Mouse (Mus musculus): Measurements from ENCODE around the gene Trmt61a. TPM values are rescaled to one million over a fixed set of nuclear protein-coding genes. Genes with fewer than 3 reads are reported as not detected.
A peak's percentile ranks its signal among the peaks of the same experiment; 100 is the strongest.

Gene Trmt61a
- polyA plus RNA-seq, 1 experiment, result 24.9 TPM

DNA sequence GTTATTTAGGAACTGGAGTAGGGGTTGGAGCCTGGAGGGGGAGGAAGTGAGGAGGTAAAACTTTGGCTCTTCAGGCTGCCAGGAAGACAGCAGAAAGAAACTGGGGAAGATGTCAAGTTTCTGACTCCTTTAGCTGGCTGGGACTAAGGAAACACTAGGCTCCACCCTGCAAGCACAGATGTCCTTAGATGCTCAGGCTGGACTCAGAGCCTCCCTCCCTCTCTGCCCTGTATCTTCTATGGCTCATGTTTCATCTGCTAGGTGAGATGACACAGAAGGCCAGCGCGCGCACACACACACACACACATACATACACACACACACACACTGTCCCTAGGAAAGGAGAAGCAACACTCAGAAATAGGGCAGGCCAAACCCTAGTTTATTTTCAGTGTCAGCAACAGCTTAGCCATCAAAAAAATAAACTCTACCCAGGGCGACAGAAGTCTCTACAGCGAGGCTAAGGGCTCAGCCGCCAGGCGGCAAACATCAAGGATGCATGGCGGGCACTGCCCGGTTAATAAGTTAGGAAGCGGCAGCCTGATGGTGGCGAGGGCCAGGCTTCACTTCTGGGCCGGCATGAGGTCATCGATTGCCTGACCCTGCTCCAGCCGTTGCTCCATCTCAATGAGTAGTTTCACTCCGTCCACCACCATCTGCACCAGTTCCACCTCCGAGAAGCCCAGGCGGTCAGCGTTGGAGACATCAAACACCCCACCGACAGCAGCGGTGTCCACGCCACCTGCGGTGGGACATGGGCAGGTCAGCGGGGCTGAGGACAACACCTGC lies 8.7 kb upstream of the Trmt61a start:
- Histone ChIP-seq H3K36me3 (ENCODE audit: control insufficient read depth, insufficient read depth, low read length) (peaks cover 7% of the 10 kb centered on the region; the same call in 1 of the 2 replicates), H3K4me1 (ENCODE audit: control insufficient read depth, insufficient read depth, insufficient read length, low read length) (peaks cover 23% of the 10 kb centered on the region), H3K27ac (ENCODE audit: insufficient read depth, low read depth, low read length) (peak overlapping the region; percentile 48; the same call in 1 of the 2 replicates), H3K27me3 (ENCODE audit: control insufficient read depth, insufficient read depth, low read length) (no peaks in the 10 kb centered on the region), H3K4me3 (ENCODE audit: low read depth, low read length) (peak overlapping the region; percentile 81)
- TF ChIP-seq CTCF (IDR thresholded peaks at IDR 0.05; ENCODE audit: extremely low read depth, insufficient read length, insufficient replicate concordance, low read depth, low read length) (no peak), POLR2A (IDR thresholded peaks at IDR 0.05; ENCODE audit: low read depth, low read length) (no peak)
- WGBS, result 75% methylated on average over 23 of the region's 23 CpGs

DNA sequence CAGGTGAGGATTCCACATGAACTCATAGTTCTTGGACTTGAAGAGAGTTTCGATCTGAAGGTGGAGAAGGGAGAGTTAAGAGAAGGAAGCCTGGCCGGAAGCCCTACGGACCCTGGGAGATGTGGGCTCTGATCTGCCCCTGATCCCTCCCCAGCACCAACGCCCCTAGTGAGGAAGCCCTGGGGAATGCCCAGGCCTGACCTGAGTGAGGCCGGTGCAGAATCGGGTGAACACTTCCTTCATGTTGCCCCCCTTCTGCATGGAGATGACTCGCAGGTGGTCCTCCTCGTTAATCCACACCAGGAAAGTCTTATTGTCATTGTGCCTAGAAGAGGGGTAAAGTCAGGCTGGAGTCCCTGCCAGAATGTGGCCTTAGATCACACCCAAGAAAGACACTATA lies 7.9 kb upstream of the Trmt61a start:
- H3K4me1 ChIP-seq (ENCODE audit: control insufficient read depth, insufficient read depth, insufficient read length, low read length), result peaks cover 23% of the 10 kb centered on the region
- 0 out of 2 replicates have a peak overlapping the region, but pooled peaks have one; percentile 22 for H3K27ac ChIP-seq (ENCODE audit: insufficient read depth, low read depth, low read length)
- WGBS, result 80% methylated on average over 8 of the region's 8 CpGs
- no peaks in the 10 kb centered on the region for H3K27me3 ChIP-seq (ENCODE audit: control insufficient read depth, insufficient read depth, low read length)
- H3K4me3 ChIP-seq (ENCODE audit: low read depth, low read length), result peak overlapping the region; percentile 81
- H3K36me3 ChIP-seq (ENCODE audit: control insufficient read depth, insufficient read depth, low read length), result peaks cover 7% of the 10 kb centered on the region; the same call in 1 of the 2 replicates
- TF ChIP-seq CTCF (IDR thresholded peaks at IDR 0.05; ENCODE audit: extremely low read depth, insufficient read length, insufficient replicate concordance, low read depth, low read length), result no peak
- no peak for TF ChIP-seq POLR2A (IDR thresholded peaks at IDR 0.05; ENCODE audit: low read depth, low read length)

DNA sequence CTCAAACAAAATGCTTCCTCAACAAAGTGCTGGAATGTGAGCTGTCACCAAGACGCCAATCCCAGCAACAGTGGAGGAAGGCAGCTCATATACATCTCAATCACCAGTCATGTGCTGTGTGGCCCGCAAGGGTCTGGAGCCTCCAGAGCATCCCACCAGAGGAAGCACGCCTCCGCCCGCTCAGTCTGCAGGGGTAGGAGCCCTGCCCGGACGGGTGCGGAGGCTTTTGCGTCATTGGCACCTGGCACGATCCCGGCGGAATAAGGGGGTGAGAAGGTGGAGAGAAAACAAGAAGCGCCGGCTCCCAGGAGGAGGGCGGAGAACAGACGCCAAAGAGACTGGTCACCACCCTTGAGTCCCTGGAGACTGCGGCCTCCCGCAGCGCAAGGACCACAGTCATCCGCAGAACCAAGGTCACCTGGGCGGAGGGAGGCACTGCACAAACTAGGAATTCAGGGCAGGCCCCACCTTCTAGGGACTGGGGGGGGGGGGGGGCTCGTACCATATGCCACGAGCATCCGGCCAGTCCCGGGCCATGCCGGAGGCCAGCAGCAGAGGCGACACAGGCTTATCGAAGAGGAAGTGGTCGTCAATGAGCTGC lies 7.4 kb upstream of the Trmt61a start:
- no peaks in the 10 kb centered on the region for H3K27me3 ChIP-seq (ENCODE audit: control insufficient read depth, insufficient read depth, low read length)
- peaks cover 7% of the 10 kb centered on the region; the same call in 1 of the 2 replicates for H3K36me3 ChIP-seq (ENCODE audit: control insufficient read depth, insufficient read depth, low read length)
- H3K4me3 ChIP-seq (ENCODE audit: low read depth, low read length), result peak overlapping the region; percentile 81
- H3K27ac ChIP-seq (ENCODE audit: insufficient read depth, low read depth, low read length), result no peak overlapping the region
- TF ChIP-seq CTCF (IDR thresholded peaks at IDR 0.05; ENCODE audit: extremely low read depth, insufficient read length, insufficient replicate concordance, low read depth, low read length) (no peak), POLR2A (IDR thresholded peaks at IDR 0.05; ENCODE audit: low read depth, low read length) (no peak)
- H3K4me1 ChIP-seq (ENCODE audit: control insufficient read depth, insufficient read depth, insufficient read length, low read length), result peaks cover 26% of the 10 kb centered on the region
- WGBS, result 39% methylated on average over 29 of the region's 29 CpGs

- Histone ChIP-seq H3K4me1 (ENCODE audit: control insufficient read depth, insufficient read depth, insufficient read length, low read length) (peaks cover 29% of the 10 kb centered on the region), H3K27ac (ENCODE audit: insufficient read depth, low read depth, low read length) (peak overlapping the region; percentile 21; the same call in 1 of the 2 replicates), H3K27me3 (ENCODE audit: control insufficient read depth, insufficient read depth, low read length) (no peaks in the 10 kb centered on the region), H3K4me3 (ENCODE audit: low read depth, low read length) (peak overlapping the region; percentile 81), H3K36me3 (ENCODE audit: control insufficient read depth, insufficient read depth, low read length) (peaks cover 7% of the 10 kb centered on the region; the same call in 1 of the 2 replicates)
- TF ChIP-seq POLR2A (IDR thresholded peaks at IDR 0.05; ENCODE audit: low read depth, low read length) (no peak), CTCF (IDR thresholded peaks at IDR 0.05; ENCODE audit: extremely low read depth, insufficient read length, insufficient replicate concordance, low read depth, low read length) (no peak)
- WGBS, result 8% methylated on average over 35 of the region's 35 CpGs
These were observed 6.9 kb upstream of the Trmt61a start for GRCm38 (mm10) chr12:111670976-111671375.

- TF ChIP-seq CTCF (IDR thresholded peaks at IDR 0.05; ENCODE audit: extremely low read depth, insufficient read length, insufficient replicate concordance, low read depth, low read length) (no peak), POLR2A (IDR thresholded peaks at IDR 0.05; ENCODE audit: low read depth, low read length) (no peak)
- WGBS, result under 1% methylated on average over 34 of the region's 34 CpGs
- H3K4me1 ChIP-seq (ENCODE audit: control insufficient read depth, insufficient read depth, insufficient read length, low read length), result peaks cover 33% of the 10 kb centered on the region
- H3K36me3 ChIP-seq (ENCODE audit: control insufficient read depth, insufficient read depth, low read length), result peaks cover 7% of the 10 kb centered on the region; the same call in 1 of the 2 replicates
- H3K27ac ChIP-seq (ENCODE audit: insufficient read depth, low read depth, low read length), result peak overlapping the region; percentile 21
- H3K4me3 ChIP-seq (ENCODE audit: low read depth, low read length), result peak overlapping the region; percentile 81
- no peaks in the 10 kb centered on the region for H3K27me3 ChIP-seq (ENCODE audit: control insufficient read depth, insufficient read depth, low read length)
These were observed 6.4 kb upstream of the Trmt61a start for GRCm38 (mm10) chr12:111671431-111671902.

GRCm38 (mm10) chr12:111672176-111672575 lies 5.7 kb upstream of the Trmt61a start, which contains the start of gene Ckb:
Gene Ckb (minus strand): TSS chr12:111672338.
- peak within 1 kb of the TSS; percentile 28 for H3K27ac ChIP-seq (ENCODE audit: insufficient read depth, low read depth, low read length)
- peaks cover 7% of the 10 kb centered on the region; the same call in 1 of the 2 replicates for H3K36me3 ChIP-seq (ENCODE audit: control insufficient read depth, insufficient read depth, low read length)
- peak within 1 kb of the TSS; percentile 81 for H3K4me3 ChIP-seq (ENCODE audit: low read depth, low read length)
- under 1% methylated on average over 31 of the region's 31 CpGs for WGBS
- no peak for TF ChIP-seq CTCF (IDR thresholded peaks at IDR 0.05; ENCODE audit: extremely low read depth, insufficient read length, insufficient replicate concordance, low read depth, low read length)
- TF ChIP-seq POLR2A (IDR thresholded peaks at IDR 0.05; ENCODE audit: low read depth, low read length), result peak; percentile 93
- H3K4me1 ChIP-seq (ENCODE audit: control insufficient read depth, insufficient read depth, insufficient read length, low read length), result peaks cover 39% of the 10 kb centered on the region
- H3K27me3 ChIP-seq (ENCODE audit: control insufficient read depth, insufficient read depth, low read length), result no peaks in the 10 kb centered on the region

DNA sequence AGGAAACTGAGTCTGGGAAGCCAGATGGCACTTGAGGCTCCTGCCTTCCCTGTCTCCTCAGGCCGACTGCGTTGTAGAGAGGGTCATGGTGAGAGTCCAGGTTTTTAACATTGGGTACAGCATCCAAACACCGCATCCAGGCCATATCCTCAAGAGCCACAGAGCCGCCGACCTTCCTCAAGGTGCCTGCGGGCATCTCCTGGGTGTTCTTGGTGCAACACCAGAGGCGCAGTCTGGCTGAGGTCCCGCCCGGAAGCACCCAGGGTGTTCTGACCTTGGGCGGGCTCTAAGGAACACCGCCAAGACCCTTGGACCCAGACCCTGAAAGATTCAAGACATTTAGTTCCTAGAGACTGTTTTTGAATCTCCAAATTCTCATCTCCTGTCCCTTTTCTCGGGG lies 5.3 kb upstream of the Trmt61a start:
- WGBS, result 4% methylated on average over 12 of the region's 12 CpGs
- H3K36me3 ChIP-seq (ENCODE audit: control insufficient read depth, insufficient read depth, low read length), result peaks cover 7% of the 10 kb centered on the region; the same call in 1 of the 2 replicates
- H3K4me1 ChIP-seq (ENCODE audit: control insufficient read depth, insufficient read depth, insufficient read length, low read length), result peaks cover 43% of the 10 kb centered on the region
- TF ChIP-seq POLR2A (IDR thresholded peaks at IDR 0.05; ENCODE audit: low read depth, low read length), result no peak
- TF ChIP-seq CTCF (IDR thresholded peaks at IDR 0.05; ENCODE audit: extremely low read depth, insufficient read length, insufficient replicate concordance, low read depth, low read length), result no peak
- H3K27ac ChIP-seq (ENCODE audit: insufficient read depth, low read depth, low read length), result peak overlapping the region; percentile 28; the same call in 1 of the 2 replicates
- H3K27me3 ChIP-seq (ENCODE audit: control insufficient read depth, insufficient read depth, low read length), result no peaks in the 10 kb centered on the region
- H3K4me3 ChIP-seq (ENCODE audit: low read depth, low read length), result peak overlapping the region; percentile 81
